Mouse (Mus musculus): ENCODE results near the gene Gbe1. TPM values are rescaled to one million over a fixed set of nuclear protein-coding genes. Genes with fewer than 3 reads are reported as not detected.
A peak's percentile ranks its signal among the peaks of the same experiment; 100 is the strongest.

Gbe1 gene
- polyA plus RNA-seq (2015; fragmentation: Nextera tagmentation; extraction: Ambion mirVana) = 23.9 and 26.0 TPM in 2 replicates

- Histone ChIP-seq H3K4me2 (peak within 1 kb of the TSS; percentile 56), H3K4me1 (0 out of 2 replicates have a peak, but pooled peaks cover 5% of the 10 kb centered on the region), H3K27me3 (no peaks in the 10 kb centered on the region), H3K9ac (peak within 1 kb of the TSS; percentile 93), H3K36me3 (no peaks in the 10 kb centered on the region), H3K27ac (peak within 1 kb of the TSS; percentile 97), H3K9me3 (no peaks in the 10 kb centered on the region), H3K4me3 (peak within 1 kb of the TSS; percentile 70)
- under 1% methylated on average over 75 of the region's 82 CpGs for WGBS
- ATAC-seq (ENCODE audit: borderline replicate concordance, extremely low read depth, low FRiP score, low TSS enrichment) = peak; percentile 98
Observed at GRCm38 (mm10) chr16:70313886-70314577, at the start of gene Gbe1. Gbe1 (plus strand) TSS chr16:70313949.

- 91% methylated on average over 4 of the region's 4 CpGs for WGBS
- ATAC-seq (ENCODE audit: borderline replicate concordance, extremely low read depth, low FRiP score, low TSS enrichment) = no peak
- Histone ChIP-seq H3K4me1 (0 out of 2 replicates have a peak, but pooled peaks cover 5% of the 10 kb centered on the region), H3K9me3 (no peaks in the 10 kb centered on the region), H3K4me2 (no peak overlapping the region), H3K36me3 (no peaks in the 10 kb centered on the region), H3K27me3 (no peaks in the 10 kb centered on the region), H3K4me3 (no peak overlapping the region), H3K27ac (no peak overlapping the region), H3K9ac (no peak overlapping the region)
Observed at GRCm38 (mm10) chr16:70310691-70311090, 3.1 kb upstream of the Gbe1 start.

- WGBS = 2% methylated on average over 7 of the region's 7 CpGs
- peak overlapping the region; percentile 97 for H3K27ac ChIP-seq
Observed at GRCm38 (mm10) chr16:70313496-70313885, 258 bp upstream of the Gbe1 start.

GRCm38 (mm10) chr16:70314578-70314930 is 805 bp downstream of the Gbe1 start:
- 0 out of 2 replicates have a peak, but pooled peaks cover 5% of the 10 kb centered on the region for H3K4me1 ChIP-seq
- WGBS = 0% methylated on average over 9 of the region's 9 CpGs
- no peak for ATAC-seq (ENCODE audit: borderline replicate concordance, extremely low read depth, low FRiP score, low TSS enrichment)

More at GRCm38 (mm10) chr16:70313496-70313885, 258 bp upstream of the Gbe1 start:
- ATAC-seq (ENCODE audit: borderline replicate concordance, extremely low read depth, low FRiP score, low TSS enrichment) = no peak
- Histone ChIP-seq H3K27me3 (no peaks in the 10 kb centered on the region), H3K4me1 (0 out of 2 replicates have a peak, but pooled peaks cover 5% of the 10 kb centered on the region), H3K4me3 (peak overlapping the region; percentile 70), H3K9ac (peak overlapping the region; percentile 93), H3K36me3 (no peaks in the 10 kb centered on the region), H3K9me3 (no peaks in the 10 kb centered on the region), H3K4me2 (peak overlapping the region; percentile 56)

GRCm38 (mm10) chr16:70315261-70315660 is 1.5 kb downstream of the Gbe1 start:
- Histone ChIP-seq H3K27ac (no peak overlapping the region), H3K9me3 (no peaks in the 10 kb centered on the region), H3K4me3 (no peak overlapping the region), H3K27me3 (no peaks in the 10 kb centered on the region), H3K9ac (no peak overlapping the region), H3K4me2 (peak overlapping the region; percentile 53; the same call in 1 of the 2 replicates), H3K36me3 (no peaks in the 10 kb centered on the region), H3K4me1 (0 out of 2 replicates have a peak, but pooled peaks cover 5% of the 10 kb centered on the region)
- ATAC-seq (ENCODE audit: borderline replicate concordance, extremely low read depth, low FRiP score, low TSS enrichment) = no peak
- WGBS = 44% methylated on average over 3 of the region's 3 CpGs

More at GRCm38 (mm10) chr16:70314578-70314930, 805 bp downstream of the Gbe1 start:
- H3K36me3 ChIP-seq = no peaks in the 10 kb centered on the region
- peak overlapping the region; percentile 53 for H3K4me2 ChIP-seq
- H3K27ac ChIP-seq = peak overlapping the region; percentile 97
- H3K9me3 ChIP-seq = no peaks in the 10 kb centered on the region
- H3K9ac ChIP-seq = peak overlapping the region; percentile 45
- H3K27me3 ChIP-seq = no peaks in the 10 kb centered on the region
- peak overlapping the region; percentile 70 for H3K4me3 ChIP-seq

GRCm38 (mm10) chr16:70315862-70316390 is 2.2 kb downstream of the Gbe1 start:
- no peak for ATAC-seq (ENCODE audit: borderline replicate concordance, extremely low read depth, low FRiP score, low TSS enrichment)
- WGBS = 90% methylated on average over 3 of the region's 3 CpGs
- H3K4me2 ChIP-seq = no peak overlapping the region
- peaks cover 9% of the 10 kb centered on the region; the same call in 1 of the 2 replicates for H3K4me1 ChIP-seq
- no peaks in the 10 kb centered on the region for H3K9me3 ChIP-seq
- H3K36me3 ChIP-seq = no peaks in the 10 kb centered on the region
- no peak overlapping the region for H3K27ac ChIP-seq
- H3K27me3 ChIP-seq = no peaks in the 10 kb centered on the region
- no peak overlapping the region for H3K9ac ChIP-seq
- H3K4me3 ChIP-seq = no peak overlapping the region

GRCm38 (mm10) chr16:70319388-70319787 is 5.6 kb downstream of the Gbe1 start:
- no peak overlapping the region for H3K27ac ChIP-seq

GRCm38 (mm10) chr16:70320612-70321280 is 7.0 kb downstream of the Gbe1 start:
- WGBS = 28% methylated on average over 10 of the region's 10 CpGs
- no peak overlapping the region for H3K9ac ChIP-seq

More at GRCm38 (mm10) chr16:70319388-70319787, 5.6 kb downstream of the Gbe1 start:
- Histone ChIP-seq H3K27me3 (no peaks in the 10 kb centered on the region), H3K4me3 (no peak overlapping the region), H3K4me1 (peaks cover 4% of the 10 kb centered on the region; the same call in 1 of the 2 replicates), H3K9me3 (no peaks in the 10 kb centered on the region), H3K9ac (no peak overlapping the region), H3K4me2 (no peak overlapping the region), H3K36me3 (no peaks in the 10 kb centered on the region)
- ATAC-seq (ENCODE audit: borderline replicate concordance, extremely low read depth, low FRiP score, low TSS enrichment) = no peak
- 85% methylated on average over 6 of the region's 6 CpGs for whole genome bisulfite sequencing

GRCm38 (mm10) chr16:70326339-70326948 is 12.7 kb downstream of the Gbe1 start:
- no peaks in the 10 kb centered on the region for H3K9me3 ChIP-seq
- 0 out of 2 replicates have a peak, but pooled peaks cover 4% of the 10 kb centered on the region for H3K4me1 ChIP-seq
- no peak overlapping the region for H3K9ac ChIP-seq
- 78% methylated on average over 9 of the region's 9 CpGs for WGBS
- no peak overlapping the region for H3K4me2 ChIP-seq
- no peaks in the 10 kb centered on the region for H3K36me3 ChIP-seq
- H3K27ac ChIP-seq = no peak overlapping the region
- no peak for ATAC-seq (ENCODE audit: borderline replicate concordance, extremely low read depth, low FRiP score, low TSS enrichment)
- no peak overlapping the region for H3K4me3 ChIP-seq
- H3K27me3 ChIP-seq = no peaks in the 10 kb centered on the region

More at GRCm38 (mm10) chr16:70320612-70321280, 7.0 kb downstream of the Gbe1 start:
- no peaks in the 10 kb centered on the region for H3K9me3 ChIP-seq
- 0 out of 2 replicates have a peak, but pooled peaks have one; percentile 49 for ATAC-seq (ENCODE audit: borderline replicate concordance, extremely low read depth, low FRiP score, low TSS enrichment)
- no peaks in the 10 kb centered on the region for H3K27me3 ChIP-seq
- no peak overlapping the region for H3K27ac ChIP-seq
- peaks cover 4% of the 10 kb centered on the region; the same call in 1 of the 2 replicates for H3K4me1 ChIP-seq
- no peaks in the 10 kb centered on the region for H3K36me3 ChIP-seq
- no peak overlapping the region for H3K4me2 ChIP-seq
- H3K4me3 ChIP-seq = no peak overlapping the region

- Histone ChIP-seq H3K4me1 (0 out of 2 replicates have a peak, but pooled peaks cover 4% of the 10 kb centered on the region), H3K27ac (no peak overlapping the region), H3K36me3 (no peaks in the 10 kb centered on the region), H3K27me3 (no peaks in the 10 kb centered on the region), H3K4me3 (no peak overlapping the region), H3K4me2 (no peak overlapping the region), H3K9ac (no peak overlapping the region), H3K9me3 (no peaks in the 10 kb centered on the region)
- WGBS = 79% methylated on average over 6 of the region's 6 CpGs
- ATAC-seq (ENCODE audit: borderline replicate concordance, extremely low read depth, low FRiP score, low TSS enrichment) = no peak
Observed at GRCm38 (mm10) chr16:70328566-70328965, 14.8 kb downstream of the Gbe1 start.

- Histone ChIP-seq H3K36me3 (no peaks in the 10 kb centered on the region), H3K9ac (no peak overlapping the region), H3K9me3 (no peaks in the 10 kb centered on the region), H3K27ac (no peak overlapping the region), H3K4me3 (no peak overlapping the region), H3K4me1 (0 out of 2 replicates have a peak, but pooled peaks cover 4% of the 10 kb centered on the region), H3K4me2 (no peak overlapping the region), H3K27me3 (no peaks in the 10 kb centered on the region)
- WGBS = 80% methylated on average over 10 of the region's 10 CpGs
- no peak for ATAC-seq (ENCODE audit: borderline replicate concordance, extremely low read depth, low FRiP score, low TSS enrichment)
Observed at GRCm38 (mm10) chr16:70329036-70329435, 15.3 kb downstream of the Gbe1 start.

Data from lung, embryonic 15.5 days (tissue).